Mouse (Mus musculus): ENCODE results near the gene Rad51b.

Rad51b gene

DNA sequence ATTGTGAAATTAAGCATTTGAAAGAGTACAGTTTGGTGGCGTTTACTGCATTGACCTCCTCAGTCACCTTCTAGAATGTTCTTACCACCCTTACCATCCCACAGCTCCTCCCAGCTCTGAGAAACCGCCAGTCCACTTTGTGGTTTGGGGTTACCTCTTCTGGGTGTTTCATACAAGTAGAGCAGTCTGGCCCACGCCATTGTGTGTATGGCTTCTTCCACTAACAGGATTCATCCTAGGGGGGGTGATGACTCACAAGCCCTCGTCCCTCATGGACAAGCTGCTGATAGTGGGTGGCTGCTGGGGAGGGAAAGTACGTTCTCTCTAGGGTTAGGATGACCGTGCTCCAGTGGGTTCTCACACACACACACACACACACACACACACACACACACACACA lies 535.5 kb downstream of the Rad51b start:
- DNase-seq (ENCODE audit: low read depth, low spot score): no peak

DNA sequence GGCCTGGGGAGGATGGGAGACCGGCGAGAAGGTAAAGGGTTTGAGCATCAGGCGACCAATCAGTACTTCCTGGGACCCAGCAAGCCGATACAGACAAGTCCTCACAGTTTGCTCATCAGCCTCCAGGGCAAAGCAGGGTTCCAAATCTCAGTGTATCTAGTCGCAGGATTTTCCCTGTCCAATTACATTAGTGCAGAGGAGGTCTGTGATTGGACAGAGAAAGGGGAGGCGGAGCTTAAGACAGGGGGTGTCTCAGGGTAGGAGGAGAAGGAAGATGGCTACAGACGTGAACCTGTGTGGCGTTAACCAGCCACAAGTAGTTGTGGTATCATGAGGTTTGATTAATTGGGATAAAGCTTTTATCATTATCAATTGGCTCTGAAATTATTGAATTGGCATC lies 538.4 kb downstream of the Rad51b start:
- no peak for DNase-seq (ENCODE audit: low read depth, low spot score)

DNA sequence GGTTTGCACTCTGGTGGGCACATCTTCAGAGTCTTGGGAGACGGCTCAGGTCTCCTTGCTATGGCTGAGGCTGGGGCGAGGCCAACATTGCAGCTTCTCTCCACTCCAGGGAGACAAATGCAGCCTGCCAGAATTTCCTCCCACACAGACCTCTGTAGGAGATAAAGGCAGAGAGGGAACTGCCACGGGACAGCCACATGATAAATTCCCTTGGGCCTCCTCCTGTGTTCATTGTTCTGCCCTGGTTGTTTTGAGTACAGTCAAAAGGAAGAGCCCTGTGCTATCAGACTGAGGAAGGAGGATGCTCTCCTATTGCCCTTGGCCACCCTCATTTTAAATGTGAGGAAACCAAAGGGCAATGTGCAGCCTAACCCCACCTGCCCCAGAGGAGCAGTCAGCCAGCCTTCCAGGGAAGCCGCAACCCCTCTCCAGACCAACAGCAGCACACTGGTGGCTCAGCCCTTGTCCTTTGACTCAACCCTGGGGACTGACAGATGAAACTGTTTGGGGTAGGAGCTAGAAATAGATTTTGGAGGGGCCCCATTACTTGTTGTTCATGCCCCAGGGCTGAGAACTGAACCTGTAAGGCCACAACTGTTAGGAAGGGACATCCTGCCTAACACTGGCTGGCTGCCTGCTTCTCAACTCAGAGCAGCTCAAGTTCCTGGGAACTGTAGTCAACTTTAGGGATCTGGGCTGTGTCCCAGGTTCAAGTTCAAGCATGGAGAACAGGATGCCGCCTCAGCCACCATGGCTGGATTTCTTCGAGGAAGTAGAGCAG lies 541.3 kb downstream of the Rad51b start:
- DNase-seq (ENCODE audit: low read depth, low spot score): no peak

DNA sequence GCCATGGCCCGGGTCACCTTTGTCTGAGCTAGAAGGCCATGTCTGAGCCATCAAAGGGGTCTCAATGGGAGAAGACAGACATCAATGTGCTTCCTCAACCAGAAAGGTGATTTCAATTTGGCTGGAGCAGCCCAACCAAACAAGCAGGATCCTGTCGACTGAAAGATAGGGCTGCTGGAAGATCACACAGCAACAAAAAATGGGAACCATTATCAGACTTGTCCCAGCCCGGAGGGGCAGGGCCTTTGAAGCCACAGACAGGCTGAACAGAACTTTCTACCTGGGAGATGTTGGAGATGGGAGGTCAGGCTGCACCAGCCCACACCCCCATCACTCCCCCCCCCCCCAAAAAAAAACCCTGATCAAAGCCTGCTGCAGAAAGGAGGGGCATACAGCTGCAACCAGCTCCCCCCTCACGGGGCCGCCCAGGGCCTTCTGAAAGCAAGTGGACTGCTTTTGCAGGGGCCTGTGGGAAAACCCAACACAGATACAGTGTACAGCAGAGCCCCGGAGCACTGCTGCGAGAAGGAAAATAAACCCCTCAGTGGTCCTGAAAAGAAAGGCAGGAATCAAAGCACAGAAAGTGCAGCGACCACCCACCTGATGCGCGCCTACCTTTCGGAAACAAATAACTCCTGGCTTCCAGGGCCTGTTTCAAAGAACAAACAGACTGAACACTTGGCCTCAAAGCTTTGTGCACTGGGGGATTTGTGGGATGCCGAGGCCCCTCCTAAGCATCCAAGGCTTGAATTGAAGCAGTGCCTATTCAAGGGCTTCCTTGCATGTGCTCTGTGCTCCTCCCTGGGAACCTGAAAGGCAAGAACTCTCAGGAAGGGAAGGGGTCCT lies 542.2 kb downstream of the Rad51b start:
- DNase-seq (ENCODE audit: low read depth, low spot score): no peak

DNA sequence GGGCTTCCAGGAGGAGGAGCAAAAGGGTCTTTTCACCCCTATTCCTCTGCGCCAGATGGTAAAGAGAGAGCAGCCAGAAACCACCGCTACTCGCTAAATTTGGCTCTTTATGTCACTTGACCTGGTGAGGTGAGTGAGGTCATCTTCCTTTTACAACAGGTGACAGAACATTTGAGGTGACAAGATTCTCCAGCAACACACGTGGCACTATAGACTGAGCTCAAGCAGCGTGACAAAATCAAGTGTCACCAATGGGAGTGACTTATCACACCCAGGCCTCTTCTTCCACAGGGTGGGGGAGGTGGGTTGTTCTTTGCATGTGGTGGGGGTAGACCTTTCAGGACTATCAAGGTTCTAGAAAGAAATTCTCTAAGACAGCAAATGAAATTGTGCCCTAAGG lies 543.4 kb downstream of the Rad51b start:
- no peak for DNase-seq (ENCODE audit: low read depth, low spot score)

DNA sequence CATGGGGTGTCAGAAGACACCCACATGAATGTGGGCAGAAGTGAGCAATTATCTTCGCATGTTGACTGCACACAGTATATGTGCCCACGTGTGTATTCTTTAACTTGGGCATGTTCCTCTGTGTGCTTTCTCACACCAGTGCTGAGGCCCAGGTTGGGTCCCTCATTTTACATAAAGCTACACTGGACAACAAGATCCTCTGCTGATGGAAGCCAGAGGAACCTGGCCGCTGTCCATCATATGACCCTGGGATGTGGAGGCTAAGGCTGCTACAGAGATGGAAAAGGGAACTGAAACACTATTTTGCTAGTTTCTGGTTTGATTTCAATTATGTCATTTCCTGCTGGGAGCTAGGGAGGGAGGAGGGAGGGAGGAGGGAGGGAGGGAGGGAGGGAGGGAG lies 544.2 kb downstream of the Rad51b start:
- no peak for DNase-seq (ENCODE audit: low read depth, low spot score)

DNA sequence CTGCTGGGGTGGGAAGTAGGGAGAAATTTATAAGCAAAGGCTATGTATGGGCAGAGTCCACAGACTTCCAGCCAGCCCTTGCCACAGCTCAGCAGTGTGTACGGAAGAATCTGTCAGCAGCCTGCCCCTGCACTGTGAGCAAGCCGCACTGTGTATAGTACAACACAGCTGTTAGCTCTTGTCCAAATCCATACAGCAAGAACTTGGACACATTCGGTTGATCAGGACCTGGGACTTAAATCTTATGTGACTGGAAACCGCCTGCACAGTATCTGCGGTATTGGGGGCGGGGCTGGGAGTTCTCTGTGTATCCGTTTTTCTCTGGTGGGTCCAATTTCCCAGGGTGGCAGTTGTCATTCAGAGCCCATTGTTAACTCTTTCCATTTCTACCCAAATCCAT lies 545.2 kb downstream of the Rad51b start:
- no peak for DNase-seq (ENCODE audit: low read depth, low spot score)

DNA sequence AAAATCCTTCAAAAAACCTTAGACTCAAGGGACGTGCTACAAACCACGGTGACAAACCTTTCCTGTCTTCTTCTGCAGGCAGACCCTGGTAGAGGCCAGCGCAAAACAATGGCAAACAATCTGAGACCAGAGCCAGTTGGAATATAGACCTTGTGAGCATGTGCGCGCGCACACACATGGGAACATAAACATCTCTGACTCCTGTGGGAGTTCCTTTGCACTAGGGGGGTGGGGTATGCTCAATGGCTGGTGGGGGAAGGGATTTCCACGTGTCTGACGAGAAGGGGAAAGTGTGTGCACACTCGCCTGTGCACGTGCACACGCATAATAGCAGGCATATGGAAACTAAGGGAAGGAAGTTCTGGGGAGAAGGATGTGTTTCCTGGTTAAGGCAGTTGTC lies 545.9 kb downstream of the Rad51b start:
- no peak for DNase-seq (ENCODE audit: low read depth, low spot score)

DNA sequence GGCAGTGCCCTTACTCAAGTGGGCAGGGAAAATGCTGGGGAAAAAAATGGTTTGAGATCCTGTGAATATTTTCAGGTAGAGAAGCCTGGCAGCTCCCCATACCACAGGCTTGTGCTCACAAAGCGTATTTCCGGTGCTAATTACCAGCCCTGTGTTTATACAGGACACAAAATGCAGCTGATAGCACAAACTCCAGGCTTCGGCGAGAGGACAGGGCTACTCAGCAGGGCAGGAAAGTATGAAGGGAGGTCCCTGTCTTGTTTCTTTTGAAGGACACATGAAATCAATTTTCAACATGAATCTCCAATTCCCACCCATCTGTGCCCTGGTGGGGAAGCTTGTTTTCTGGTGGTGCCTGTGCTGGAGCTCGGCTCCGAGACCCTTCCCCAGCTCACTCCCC lies 546.4 kb downstream of the Rad51b start:
- DNase-seq (ENCODE audit: low read depth, low spot score): no peak

DNA sequence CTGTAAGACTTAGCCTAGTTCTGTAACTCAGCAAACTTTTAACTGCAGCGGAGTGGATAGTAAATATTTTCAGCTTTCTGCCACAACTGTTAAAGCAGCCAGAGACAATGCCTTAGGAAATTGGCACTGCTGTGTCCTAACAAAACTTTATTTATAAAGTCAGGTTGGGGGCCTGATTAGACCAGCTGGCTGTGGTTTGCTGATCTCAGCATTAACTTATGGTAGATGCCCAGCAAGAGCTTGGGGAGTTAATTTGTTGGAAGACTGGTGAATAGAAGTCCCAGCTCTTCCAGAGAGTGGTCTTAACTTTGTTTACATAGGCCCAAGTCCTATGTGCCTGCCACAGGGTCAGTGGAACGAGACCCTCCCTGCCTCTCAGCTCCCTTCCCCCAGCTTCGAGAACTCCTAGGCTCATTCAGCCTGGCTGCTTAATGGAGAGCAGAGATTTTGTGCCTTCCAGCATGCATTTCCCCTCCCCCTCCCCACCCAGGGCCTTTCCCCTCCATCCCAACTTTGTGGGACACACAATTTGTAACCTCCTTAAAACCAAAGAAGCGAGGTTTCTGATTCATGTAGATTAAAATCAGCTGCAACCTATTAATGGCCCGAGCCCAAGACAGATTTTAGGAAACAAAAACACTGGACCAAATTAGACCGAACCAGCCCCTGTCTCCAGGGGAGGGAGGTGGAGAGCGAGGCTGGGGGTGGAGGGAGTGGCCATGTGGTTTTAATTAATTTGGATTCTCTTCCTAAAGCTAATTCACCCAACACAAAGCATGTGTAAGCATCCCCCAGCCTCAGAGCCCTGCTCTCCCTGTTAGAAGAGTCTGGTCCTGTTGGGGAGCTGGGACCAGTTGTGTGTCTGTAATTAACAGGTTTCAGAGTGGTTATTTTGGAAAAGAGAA lies 549.4 kb downstream of the Rad51b start:
- peak; percentile 57 for DNase-seq (ENCODE audit: low read depth, low spot score)

DNA sequence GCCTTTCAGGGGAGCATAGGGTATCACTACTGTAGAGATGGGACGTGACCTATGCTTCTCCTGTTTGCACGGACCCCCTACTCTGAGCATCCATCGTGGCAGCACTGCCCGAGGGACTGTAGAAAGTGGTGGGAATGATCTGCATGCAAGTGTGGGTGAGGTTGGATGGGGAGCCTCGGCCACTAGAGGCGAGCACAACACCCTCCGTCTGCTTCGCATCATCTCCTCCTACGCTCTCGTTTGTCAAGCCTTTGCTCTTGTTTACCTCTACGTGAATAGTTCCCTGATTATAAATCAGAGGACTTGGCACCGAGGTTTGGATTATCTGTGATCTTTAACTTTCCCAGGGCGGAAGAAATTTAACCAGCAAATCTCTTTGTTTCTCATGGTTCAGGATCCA lies 551.5 kb downstream of the Rad51b start:
- no peak for DNase-seq (ENCODE audit: low read depth, low spot score)

DNA sequence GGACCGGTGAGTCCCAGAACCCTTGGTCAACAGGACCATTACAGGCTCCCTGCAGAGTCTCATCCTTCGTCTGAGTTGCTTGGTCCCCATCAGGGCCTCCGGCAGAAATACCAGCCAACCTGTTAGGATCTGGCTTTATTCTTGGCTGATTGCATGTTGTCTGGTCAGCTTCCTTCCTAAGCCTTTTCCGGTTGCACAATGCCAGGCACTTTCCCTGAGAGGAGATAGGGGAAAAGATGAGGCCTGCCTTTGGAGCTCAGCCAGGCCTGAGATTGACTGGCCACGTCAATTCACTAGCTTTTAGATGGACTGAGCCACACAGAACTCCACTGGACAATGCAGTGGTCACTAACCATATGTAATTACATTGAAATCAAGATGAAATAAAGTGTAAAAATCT lies 552.9 kb downstream of the Rad51b start:
- DNase-seq (ENCODE audit: low read depth, low spot score): no peak

DNA sequence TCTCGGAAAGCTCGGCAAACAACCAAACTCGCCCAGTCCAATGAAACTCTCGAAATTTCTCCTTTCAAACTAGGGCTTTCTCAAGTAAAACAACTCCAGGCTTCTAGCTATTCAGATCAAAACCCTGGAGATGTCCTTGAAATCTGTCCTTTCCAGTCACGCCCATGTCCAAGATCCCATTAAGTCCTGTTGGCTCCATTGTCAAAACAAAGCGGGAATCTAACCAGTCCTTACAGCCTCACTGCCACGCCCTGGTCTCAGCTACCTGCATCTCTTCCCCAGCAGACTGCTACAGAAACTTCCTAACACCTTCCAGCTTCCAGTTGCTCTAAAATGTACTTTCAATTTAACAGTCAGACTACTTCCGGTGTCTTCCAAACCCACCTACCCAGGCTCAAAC lies 554.8 kb downstream of the Rad51b start:
- DNase-seq (ENCODE audit: low read depth, low spot score): no peak

DNA sequence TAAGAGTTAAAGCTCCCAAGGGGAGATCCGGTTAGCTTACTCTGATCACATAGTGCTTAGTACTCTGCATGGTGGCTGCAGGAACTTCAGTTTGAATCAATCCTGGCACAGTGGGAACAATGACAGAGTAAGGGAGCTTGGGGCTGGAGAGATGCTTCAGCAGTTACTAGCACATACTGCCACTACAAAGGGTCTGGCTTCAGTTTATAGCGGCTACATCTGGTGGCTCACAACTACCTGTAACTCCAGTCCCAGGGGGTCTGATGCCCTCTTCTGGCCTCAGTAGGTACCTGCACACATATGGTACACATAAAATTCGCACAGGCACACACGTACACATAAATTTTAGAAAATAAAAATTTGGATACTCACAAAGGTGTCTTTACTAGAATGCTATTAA lies 555.5 kb downstream of the Rad51b start:
- no peak for DNase-seq (ENCODE audit: low read depth, low spot score)

DNA sequence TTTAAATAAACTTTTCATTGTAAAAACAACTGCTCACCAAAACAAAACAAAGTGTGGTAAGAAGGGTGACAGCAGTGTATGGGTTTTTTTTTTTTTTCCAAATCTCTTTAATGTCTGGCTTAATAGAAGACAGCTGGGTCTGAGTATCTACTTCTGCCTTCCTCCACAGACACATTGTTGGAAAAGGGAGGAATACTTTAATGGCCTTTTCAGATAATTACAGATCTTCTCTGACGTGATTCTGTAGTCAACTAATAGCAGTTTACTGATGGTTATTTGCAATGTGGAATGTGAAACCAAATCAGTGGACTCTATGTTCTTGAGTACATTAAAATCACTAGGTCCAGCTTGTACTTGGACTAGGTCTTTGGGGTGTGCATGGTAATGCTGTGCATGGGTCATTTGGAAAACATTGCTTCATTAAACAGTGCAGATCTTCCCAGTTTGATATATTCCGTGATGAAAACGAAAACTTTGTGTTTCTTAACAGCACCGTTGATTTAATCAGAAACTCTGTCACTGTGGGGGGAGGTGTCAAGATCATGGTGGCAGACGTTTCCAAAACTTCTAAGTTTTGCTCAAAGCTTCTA lies 556.9 kb downstream of the Rad51b start:
- DNase-seq (ENCODE audit: low read depth, low spot score): no peak

DNA sequence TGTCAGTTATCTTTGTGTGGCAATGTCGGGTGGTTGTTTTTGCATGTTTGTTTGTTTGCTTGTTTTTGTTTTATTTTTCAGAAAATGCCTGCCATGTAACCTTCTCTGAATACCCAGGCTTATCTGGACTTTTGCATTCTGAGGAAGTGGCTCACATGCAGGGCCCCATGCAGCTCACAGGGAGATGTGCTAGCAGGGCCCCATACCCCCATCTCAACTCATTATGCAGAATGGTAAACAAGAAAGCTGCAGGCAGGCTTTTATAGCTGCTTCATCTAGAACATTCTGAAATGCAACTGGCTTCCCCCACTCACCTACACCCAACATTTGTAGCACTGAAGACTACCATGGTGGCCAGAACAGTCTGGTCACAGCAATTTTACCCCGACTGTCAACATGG lies 557.4 kb downstream of the Rad51b start:
- DNase-seq (ENCODE audit: low read depth, low spot score): no peak

DNA sequence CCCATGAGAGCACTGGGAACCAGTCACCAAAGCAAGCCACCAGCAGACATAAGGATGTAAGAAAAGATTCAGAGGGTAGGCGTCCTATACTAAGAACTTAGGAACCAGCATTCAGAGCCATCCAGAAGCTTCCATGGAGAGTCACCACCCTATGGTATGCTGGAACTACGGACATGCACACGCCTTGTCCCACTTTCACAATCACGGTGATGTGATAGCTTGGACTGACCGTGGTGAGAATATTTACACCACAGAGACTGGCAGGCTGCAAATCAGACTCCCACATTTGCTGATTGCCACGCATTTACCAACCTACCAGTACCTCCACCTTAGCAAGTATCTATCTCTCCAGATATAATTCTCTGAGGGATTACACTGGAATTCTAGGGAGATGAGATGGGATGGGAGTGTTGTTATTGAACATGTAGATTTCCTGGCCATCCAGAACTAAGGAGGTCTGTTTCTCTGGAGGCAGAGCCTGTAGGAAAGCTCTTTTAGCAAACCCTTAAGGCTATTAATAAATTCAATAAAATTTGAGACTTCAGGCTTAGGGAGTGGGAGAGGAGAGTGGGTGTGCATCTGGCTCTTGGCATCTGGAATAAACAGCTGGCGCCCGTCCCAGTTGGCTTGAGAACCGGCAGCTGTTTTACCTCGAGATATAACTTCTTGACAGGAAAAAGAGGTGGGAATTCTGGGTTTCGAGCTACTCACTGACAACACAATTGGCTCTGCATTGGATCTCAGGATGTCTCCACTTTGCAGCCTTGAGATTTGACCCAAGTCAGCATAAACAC lies 559.2 kb downstream of the Rad51b start:
- DNase-seq (ENCODE audit: low read depth, low spot score): no peak

DNA sequence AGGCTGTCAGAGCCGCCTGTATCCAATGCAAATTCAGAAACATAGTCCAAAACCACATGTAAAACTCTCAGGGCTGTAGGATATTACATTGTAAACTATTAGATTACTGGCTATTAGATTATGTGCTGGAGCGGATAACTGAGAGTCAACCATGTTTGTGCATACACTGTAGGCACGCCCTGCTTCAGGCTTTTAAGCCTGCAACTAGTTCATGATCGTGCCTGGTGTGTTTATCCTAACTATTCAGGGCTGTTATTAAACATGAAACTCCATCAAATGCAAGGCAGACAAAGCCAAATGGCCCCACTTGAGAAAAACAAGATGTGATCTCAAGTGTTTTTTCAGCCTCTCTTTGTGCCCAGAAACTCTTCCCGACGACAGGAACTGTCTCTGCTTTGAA lies 560.6 kb downstream of the Rad51b start:
- no peak for DNase-seq (ENCODE audit: low read depth, low spot score)

DNA sequence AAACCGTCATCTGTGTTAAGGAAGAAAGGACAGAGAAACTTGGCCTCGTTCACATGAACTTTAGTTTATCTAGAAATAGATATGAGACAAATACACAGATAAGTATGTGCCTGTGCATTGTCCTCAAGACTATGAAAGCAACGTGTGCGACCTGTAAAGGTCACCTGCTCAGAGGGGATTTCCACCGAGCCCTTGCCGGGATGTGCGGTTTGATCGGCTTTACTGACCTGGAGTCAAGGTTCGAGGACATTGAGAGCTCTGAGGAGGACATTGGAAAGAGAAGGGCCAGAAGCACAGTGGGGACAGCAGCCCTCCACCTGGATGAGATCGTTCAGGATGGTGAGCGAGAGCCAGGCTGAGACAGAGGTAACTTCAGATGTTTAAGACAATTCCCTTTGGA lies 561.3 kb downstream of the Rad51b start:
- DNase-seq (ENCODE audit: low read depth, low spot score): no peak

DNA sequence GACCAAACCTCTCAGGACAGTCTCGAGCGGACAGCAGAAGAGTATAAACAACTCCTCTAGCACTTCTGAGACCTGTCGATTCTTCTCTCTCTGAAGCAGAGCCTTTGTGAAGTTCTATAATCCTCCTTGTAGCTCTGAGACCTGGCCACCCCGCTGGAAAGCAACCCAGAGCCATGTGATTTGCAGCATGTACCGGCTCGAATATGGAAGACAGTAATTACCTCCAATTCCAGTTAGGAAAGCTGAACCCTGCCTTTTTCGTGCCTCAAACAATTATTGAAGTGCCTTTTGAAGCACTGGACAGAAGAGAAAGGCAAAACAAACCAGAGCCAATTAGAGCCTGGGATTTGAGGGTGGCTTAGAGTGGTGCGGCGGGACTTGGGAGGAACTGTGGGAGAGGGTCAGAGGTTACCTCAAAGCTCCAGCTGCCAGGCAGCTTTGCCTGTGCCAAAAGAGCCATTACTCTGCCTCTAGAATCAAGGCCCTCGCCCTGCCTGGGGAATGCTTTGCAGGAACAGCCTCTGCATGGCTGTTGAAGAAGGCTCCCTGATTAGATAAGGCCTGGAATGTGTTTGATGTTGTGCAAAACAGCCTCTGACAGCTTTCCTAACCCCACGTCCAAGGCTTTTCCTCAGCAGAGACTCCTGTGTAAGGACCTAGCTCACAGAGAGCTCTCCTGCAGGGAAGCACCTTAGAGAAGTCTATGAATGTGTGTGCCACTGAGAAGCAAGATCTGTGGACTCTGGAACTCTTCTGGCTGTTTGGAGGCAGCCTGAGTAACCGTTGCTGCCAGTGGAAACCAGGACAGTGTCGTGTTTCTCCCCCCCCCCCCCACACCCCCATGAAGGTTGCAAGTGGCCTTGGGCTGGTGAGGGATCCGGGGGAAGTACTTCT lies 562.5 kb downstream of the Rad51b start:
- DNase-seq (ENCODE audit: low read depth, low spot score): no peak

Data from embryo, embryonic 11.5 days (tissue).